Mouse (Mus musculus): ENCODE results near the gene Gm21988. TPM values are rescaled to one million over a fixed set of nuclear protein-coding genes. Genes with fewer than 3 reads are reported as not detected.

Gm21988 gene
- polyA plus RNA-seq, 1 experiment = 9.7 TPM

DNA sequence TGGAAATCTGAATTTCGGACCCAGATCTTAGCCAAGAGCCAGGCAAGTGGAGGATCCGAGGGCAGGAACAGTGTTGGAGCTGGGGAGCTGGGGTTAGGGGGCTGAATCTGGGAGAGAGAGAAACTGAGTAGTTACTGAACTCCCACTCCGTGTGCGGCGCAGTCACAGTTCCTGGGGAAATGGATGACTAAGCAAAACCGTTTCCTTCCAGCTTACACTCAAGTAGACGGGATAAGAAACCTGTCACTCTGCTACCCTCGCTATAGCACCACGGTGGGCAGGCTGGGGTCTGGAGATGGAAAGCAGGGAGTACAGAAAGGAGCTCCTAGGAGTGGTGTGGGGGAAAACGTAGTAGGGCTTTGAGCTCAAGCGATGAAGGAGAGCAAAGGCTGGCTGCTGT, 10.5 kb upstream of the Gm21988 start:
- H3K27ac ChIP-seq (ENCODE audit: insufficient read depth, low read length) = no peak overlapping the region
- no peaks in the 10 kb centered on the region for H3K27me3 ChIP-seq (ENCODE audit: control insufficient read depth, insufficient read depth, low read length)
- WGBS = 69% methylated on average over 11 of the region's 11 CpGs
- no peak for TF ChIP-seq CTCF (IDR thresholded peaks at IDR 0.05; ENCODE audit: borderline replicate concordance, insufficient read depth, low read depth, low read length)
- no peak for TF ChIP-seq POLR2A (IDR thresholded peaks at IDR 0.05; ENCODE audit: borderline replicate concordance, insufficient read depth, low read length)
- no peak overlapping the region for H3K4me3 ChIP-seq (replicated peaks; ENCODE audit: insufficient read depth, low read depth, low read length)
- DNase-seq = no peak
- no peaks in the 10 kb centered on the region for H3K4me1 ChIP-seq (ENCODE audit: control insufficient read depth, insufficient read depth, low read length)

- Histone ChIP-seq H3K27me3 (ENCODE audit: control insufficient read depth, insufficient read depth, low read length) (no peaks in the 10 kb centered on the region), H3K27ac (ENCODE audit: insufficient read depth, low read length) (no peak overlapping the region), H3K4me3 (replicated peaks; ENCODE audit: insufficient read depth, low read depth, low read length) (no peak overlapping the region), H3K4me1 (ENCODE audit: control insufficient read depth, insufficient read depth, low read length) (no peaks in the 10 kb centered on the region)
- TF ChIP-seq CTCF (IDR thresholded peaks at IDR 0.05; ENCODE audit: borderline replicate concordance, insufficient read depth, low read depth, low read length) (peak; percentile 69; the same call in 1 of the 2 replicates), POLR2A (IDR thresholded peaks at IDR 0.05; ENCODE audit: borderline replicate concordance, insufficient read depth, low read length) (no peak)
- peak; percentile 47 to 58 for DNase-seq
- 48% methylated on average over 9 of the region's 9 CpGs for WGBS
Measured at GRCm38 (mm10) chr11:70247136-70247845, 7.7 kb upstream of the Gm21988 start.

- no peak overlapping the region for H3K27ac ChIP-seq (ENCODE audit: insufficient read depth, low read length)
- WGBS = 65% methylated on average over 11 of the region's 11 CpGs
- TF ChIP-seq POLR2A (IDR thresholded peaks at IDR 0.05; ENCODE audit: borderline replicate concordance, insufficient read depth, low read length) (no peak), CTCF (IDR thresholded peaks at IDR 0.05; ENCODE audit: borderline replicate concordance, insufficient read depth, low read depth, low read length) (no peak)
- no peak overlapping the region for H3K4me3 ChIP-seq (replicated peaks; ENCODE audit: insufficient read depth, low read depth, low read length)
- H3K27me3 ChIP-seq (ENCODE audit: control insufficient read depth, insufficient read depth, low read length) = no peaks in the 10 kb centered on the region
- no peaks in the 10 kb centered on the region for H3K4me1 ChIP-seq (ENCODE audit: control insufficient read depth, insufficient read depth, low read length)
- DNase-seq = no peak
Measured at GRCm38 (mm10) chr11:70242591-70242990, 3.0 kb upstream of the Gm21988 start.

- H3K4me1 ChIP-seq (ENCODE audit: control insufficient read depth, insufficient read depth, low read length) = peaks cover 10% of the 10 kb centered on the region
- WGBS = 3% methylated on average over 23 of the region's 23 CpGs
- TF ChIP-seq CTCF (IDR thresholded peaks at IDR 0.05; ENCODE audit: borderline replicate concordance, insufficient read depth, low read depth, low read length) (no peak), POLR2A (IDR thresholded peaks at IDR 0.05; ENCODE audit: borderline replicate concordance, insufficient read depth, low read length) (no peak)
- peak overlapping the region; percentile 84 for H3K27ac ChIP-seq (ENCODE audit: insufficient read depth, low read length)
- H3K27me3 ChIP-seq (ENCODE audit: control insufficient read depth, insufficient read depth, low read length) = no peaks in the 10 kb centered on the region
- peak overlapping the region; percentile 97 for H3K4me3 ChIP-seq (replicated peaks; ENCODE audit: insufficient read depth, low read depth, low read length)
- peak; percentile 41 to 45 for DNase-seq
Measured at GRCm38 (mm10) chr11:70238591-70239440, 814 bp downstream of the Gm21988 start.

- Histone ChIP-seq H3K4me3 (replicated peaks; ENCODE audit: insufficient read depth, low read depth, low read length) (peak within 1 kb of the TSS; percentile 97), H3K27ac (ENCODE audit: insufficient read depth, low read length) (peak within 1 kb of the TSS; percentile 84), H3K4me1 (ENCODE audit: control insufficient read depth, insufficient read depth, low read length) (peaks cover 10% of the 10 kb centered on the region), H3K27me3 (ENCODE audit: control insufficient read depth, insufficient read depth, low read length) (no peaks in the 10 kb centered on the region)
- peak; percentile 98 to 99 for DNase-seq
- under 1% methylated on average over 70 of the region's 70 CpGs for WGBS
- TF ChIP-seq CTCF (IDR thresholded peaks at IDR 0.05; ENCODE audit: borderline replicate concordance, insufficient read depth, low read depth, low read length) (peak; percentile 56; the same call in 1 of the 2 replicates), POLR2A (IDR thresholded peaks at IDR 0.05; ENCODE audit: borderline replicate concordance, insufficient read depth, low read length) (peak; percentile 85; the same call in 1 of the 2 replicates)
Measured at GRCm38 (mm10) chr11:70237457-70238167, 2.0 kb downstream of the Gm21988 start, which contains the start of gene 0610010K14Rik. TSS of gene 0610010K14Rik (minus strand) at chr11:70237914.

- no peaks in the 10 kb centered on the region for H3K27me3 ChIP-seq (ENCODE audit: control insufficient read depth, insufficient read depth, low read length)
- 11% methylated on average over 7 of the region's 7 CpGs for WGBS
- 0 out of 2 replicates have a peak, but pooled peaks have one; percentile 22 for TF ChIP-seq POLR2A (IDR thresholded peaks at IDR 0.05; ENCODE audit: borderline replicate concordance, insufficient read depth, low read length)
- no peak for TF ChIP-seq CTCF (IDR thresholded peaks at IDR 0.05; ENCODE audit: borderline replicate concordance, insufficient read depth, low read depth, low read length)
- peak overlapping the region; percentile 19; the same call in 1 of the 2 replicates for H3K27ac ChIP-seq (ENCODE audit: insufficient read depth, low read length)
- H3K4me3 ChIP-seq (replicated peaks; ENCODE audit: insufficient read depth, low read depth, low read length) = peak overlapping the region; percentile 97
- DNase-seq = peak; percentile 29 to 39
- peaks cover 10% of the 10 kb centered on the region for H3K4me1 ChIP-seq (ENCODE audit: control insufficient read depth, insufficient read depth, low read length)
Measured at GRCm38 (mm10) chr11:70236717-70237116, 2.9 kb downstream of the Gm21988 start.

DNA sequence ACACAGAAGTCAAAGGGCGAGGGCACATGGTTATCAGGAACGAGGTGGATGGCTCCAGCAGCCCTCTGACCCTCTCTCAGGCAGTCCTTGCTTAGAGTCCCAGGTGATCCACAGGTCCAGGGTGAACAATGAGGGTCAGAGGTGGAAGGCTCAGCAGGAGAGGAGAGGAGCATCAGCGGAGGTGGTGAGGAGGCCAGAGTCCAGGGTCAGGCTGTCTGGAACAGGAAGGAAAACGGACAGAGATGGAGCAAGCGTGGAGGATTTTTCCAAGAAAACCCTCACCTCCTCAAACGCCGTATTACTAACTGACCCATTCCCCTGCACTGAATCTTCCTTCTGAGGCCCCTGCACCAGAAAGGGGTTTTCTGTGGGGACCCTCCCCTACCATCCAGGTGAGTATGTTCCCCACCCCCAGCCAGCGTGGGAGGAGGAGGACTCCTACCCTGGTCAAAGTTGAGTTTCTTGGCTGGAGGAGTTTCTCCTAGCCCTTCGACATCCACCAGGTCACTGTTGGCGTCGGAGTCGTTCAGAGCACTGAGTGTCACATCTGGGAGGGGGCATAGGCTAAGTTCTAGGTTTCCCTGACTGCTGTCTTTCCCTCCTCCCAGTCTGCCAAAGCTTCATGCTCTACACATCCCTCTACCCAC, 4.3 kb downstream of the Gm21988 start:
- DNase-seq = peak in 1 of 2 experiments; percentile 21
- H3K27ac ChIP-seq (ENCODE audit: insufficient read depth, low read length) = no peak overlapping the region
- peaks cover 10% of the 10 kb centered on the region for H3K4me1 ChIP-seq (ENCODE audit: control insufficient read depth, insufficient read depth, low read length)
- no peaks in the 10 kb centered on the region for H3K27me3 ChIP-seq (ENCODE audit: control insufficient read depth, insufficient read depth, low read length)
- TF ChIP-seq POLR2A (IDR thresholded peaks at IDR 0.05; ENCODE audit: borderline replicate concordance, insufficient read depth, low read length) = no peak
- no peak for TF ChIP-seq CTCF (IDR thresholded peaks at IDR 0.05; ENCODE audit: borderline replicate concordance, insufficient read depth, low read depth, low read length)
- 71% methylated on average over 12 of the region's 12 CpGs for WGBS
- no peak overlapping the region for H3K4me3 ChIP-seq (replicated peaks; ENCODE audit: insufficient read depth, low read depth, low read length)
